Mouse (Mus musculus) stomach, embryonic 16.5 days (tissue): ENCODE measurements around the gene Wdr19. TPM values are rescaled to one million over a fixed set of nuclear protein-coding genes. Genes with fewer than 3 reads are reported as not detected.

Source experiments
- ATAC-seq: fragments of 200-750 bp; cut with Nextera tagmentation; 2 replicates; pipeline ENCODE4 v1.8.0; 2017; ENCODE audit warnings: moderate number of reproducible peaks, moderate TSS enrichment; ENCODE audit not compliant: insufficient read depth, low FRiP score
- H3K27ac ChIP-seq: fragments of 300-500 bp; sonication (generic); 2 replicates; pipeline ENCODE4 v1.5.1; 2014; ENCODE audit warnings: low read length
- H3K27me3 ChIP-seq: fragments of 300-500 bp; sonication (generic); 2 replicates; pipeline ENCODE4 v1.6.1; 2014; ENCODE audit warnings: low read length, control low read depth, mixed read lengths; ENCODE audit not compliant: control insufficient read depth, insufficient read depth
- H3K36me3 ChIP-seq: fragments of 300-500 bp; sonication (generic); 2 replicates; pipeline ENCODE4 v1.6.1; 2014; ENCODE audit warnings: low read length; ENCODE audit not compliant: control insufficient read depth, insufficient read depth
- H3K4me1 ChIP-seq: fragments of 300-500 bp; sonication (generic); 2 replicates; pipeline ENCODE4 v1.6.1; 2014; ENCODE audit warnings: low read length, control low read depth, mixed read lengths; ENCODE audit not compliant: control insufficient read depth, insufficient read depth
- H3K4me2 ChIP-seq: fragments of 300-500 bp; sonication (generic); 2 replicates; pipeline ENCODE4 v1.6.1; 2014; ENCODE audit warnings: low read depth, low read length, mixed read lengths
- H3K4me3 ChIP-seq: fragments of 300-500 bp; sonication (generic); replicated peaks from 2 replicates; pipeline ENCODE4 v1.5.1; 2014; ENCODE audit warnings: mild to moderate bottlenecking, low read length
- H3K9ac ChIP-seq: fragments of 300-500 bp; sonication (generic); 2 replicates; pipeline ENCODE4 v1.6.1; 2014; ENCODE audit warnings: low read length
- H3K9me3 ChIP-seq: fragments of 300-500 bp; sonication (generic); replicated peaks from 2 replicates; pipeline ENCODE4 v1.6.1; 2016; ENCODE audit warnings: low read length, control low read depth; ENCODE audit not compliant: control insufficient read depth
- WGBS: fragments of 180-500 bp; shearing (Covaris S2); extraction: QIAGEN DNeasy Blood & Tissue Kit; methylation state at CpG from one replicate; pipeline ENCODE4 v1.1.7; 2014; 5-methylcytosine and 5-hydroxymethylcytosine counted together
- polyA plus RNA-seq: library from polyadenylated mRNA; unstranded; fragments of >200 nt; fragmentation: Nextera tagmentation; extraction: Ambion mirVana; gene quantifications from 2 replicates; pipeline ENCODE4 v1.2.1, GENCODE M21; 2015

The Wdr19 gene
- polyA plus RNA-seq, 1 experiment from 2014 or later, result 7.4 TPM

DNA sequence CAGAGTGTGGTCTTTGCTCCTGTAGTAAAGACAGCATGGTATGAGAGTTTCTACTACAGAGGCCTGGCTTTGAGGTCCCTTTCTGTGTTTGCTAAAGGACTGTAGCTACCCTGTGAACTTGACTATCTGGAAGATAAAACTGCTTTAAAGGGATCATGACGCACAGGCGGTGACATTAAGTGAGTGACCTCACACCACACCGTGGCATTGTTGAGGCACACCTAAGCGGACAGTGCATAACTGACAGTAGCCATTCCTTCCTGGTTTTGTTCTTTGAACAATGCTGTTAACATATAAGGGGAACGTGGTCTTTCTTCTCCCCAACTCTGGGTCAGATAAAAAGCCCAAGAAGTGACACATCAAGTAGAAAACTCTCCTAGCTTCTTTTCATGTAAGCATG is 24.6 kb downstream of the Wdr19 start:
- Histone ChIP-seq H3K27me3 (no peaks in the 10 kb centered on the region), H3K27ac (no peak overlapping the region), H3K4me3 (no peak overlapping the region), H3K9me3 (no peaks in the 10 kb centered on the region), H3K4me2 (no peak overlapping the region), H3K36me3 (no peaks in the 10 kb centered on the region), H3K9ac (no peak overlapping the region), H3K4me1 (no peaks in the 10 kb centered on the region)
- no peak for ATAC-seq
- WGBS, result 80% methylated on average over 5 of the region's 5 CpGs

DNA sequence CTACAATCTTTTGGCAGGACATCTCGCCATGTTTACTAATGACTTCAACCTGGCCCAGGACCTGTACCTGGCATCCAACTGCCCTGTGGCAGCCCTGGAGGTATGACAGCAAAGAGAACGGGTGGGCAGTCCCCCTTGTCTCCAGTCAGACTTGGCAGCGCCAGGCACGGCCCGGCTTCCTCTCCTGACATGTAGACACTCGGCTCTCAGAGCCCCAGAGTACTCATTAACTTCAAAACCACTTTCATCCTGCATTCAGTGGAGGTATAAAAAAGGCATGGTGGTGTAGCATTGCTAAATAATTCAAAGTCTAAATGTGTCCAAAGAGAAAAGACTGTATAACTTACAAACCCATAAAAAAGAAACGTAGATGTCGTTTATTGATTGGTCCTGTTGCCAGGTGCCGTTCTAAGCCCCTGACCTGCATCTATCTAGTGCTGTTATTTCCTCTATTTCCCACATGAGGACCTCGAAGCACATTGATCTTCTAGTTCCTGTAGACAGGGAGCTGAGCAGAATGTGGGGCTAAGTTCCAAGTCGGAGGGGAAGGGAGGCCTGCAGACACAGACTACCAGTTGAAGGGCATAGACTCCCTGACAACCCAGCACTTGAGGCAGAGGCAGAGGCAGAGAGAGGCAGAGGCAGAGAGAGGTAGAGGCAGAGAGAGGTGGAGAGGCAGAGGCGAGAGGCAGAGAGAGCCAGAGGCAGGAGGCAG is 31.9 kb downstream of the Wdr19 start:
- Histone ChIP-seq H3K9me3 (no peaks in the 10 kb centered on the region), H3K4me3 (no peak overlapping the region), H3K4me1 (no peaks in the 10 kb centered on the region), H3K36me3 (peaks cover 4% of the 10 kb centered on the region; the same call in 1 of the 2 replicates), H3K27ac (no peak overlapping the region), H3K4me2 (no peak overlapping the region), H3K9ac (no peak overlapping the region), H3K27me3 (no peaks in the 10 kb centered on the region)
- 65% methylated on average over 12 of the region's 12 CpGs for WGBS
- no peak for ATAC-seq

DNA sequence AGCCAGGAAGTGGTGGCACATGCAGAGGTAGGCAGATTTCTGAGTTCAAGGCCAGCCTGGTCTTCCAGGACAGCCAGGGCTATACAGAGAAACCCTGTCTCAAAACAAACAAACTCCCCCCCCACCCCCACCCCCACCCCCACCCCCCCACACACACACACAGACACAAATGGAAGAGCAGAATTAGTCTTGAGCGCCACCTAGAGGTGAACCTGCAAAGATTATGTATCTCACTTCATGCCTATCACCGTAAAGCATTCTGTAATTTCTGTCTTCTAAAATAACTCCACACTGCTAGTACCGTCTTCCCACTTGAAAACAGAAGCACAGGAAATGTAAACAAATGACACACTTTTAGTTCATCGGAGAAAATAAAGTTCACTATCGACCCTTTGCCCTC is 43.2 kb downstream of the Wdr19 start:
- H3K9me3 ChIP-seq, result no peaks in the 10 kb centered on the region
- ATAC-seq, result no peak
- H3K27ac ChIP-seq, result no peak overlapping the region
- no peaks in the 10 kb centered on the region for H3K36me3 ChIP-seq
- H3K9ac ChIP-seq, result no peak overlapping the region
- H3K4me3 ChIP-seq, result no peak overlapping the region
- no peaks in the 10 kb centered on the region for H3K4me1 ChIP-seq
- H3K4me2 ChIP-seq, result no peak overlapping the region
- 40% methylated on average over 5 of the region's 5 CpGs for WGBS
- H3K27me3 ChIP-seq, result no peaks in the 10 kb centered on the region

DNA sequence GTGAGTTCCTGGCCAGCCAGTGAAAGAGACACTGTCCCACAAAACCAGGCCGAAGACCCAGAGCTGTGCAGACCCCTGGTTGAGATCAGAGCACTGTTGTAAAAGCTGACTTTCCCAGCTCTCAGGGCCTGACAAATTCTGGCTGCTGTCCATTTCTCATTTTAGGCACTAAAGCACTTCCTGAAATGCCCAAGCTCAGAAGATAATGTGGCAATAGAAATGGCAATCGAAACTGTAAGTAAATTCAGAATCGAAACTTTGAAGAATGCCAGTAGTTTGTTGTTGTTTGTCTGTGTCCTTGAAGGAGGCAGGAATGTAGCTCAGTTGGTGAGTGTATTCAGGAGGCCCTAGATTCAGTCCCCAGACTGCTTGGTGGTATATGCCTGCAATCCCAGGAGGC is 47.8 kb downstream of the Wdr19 start:
- Histone ChIP-seq H3K9me3 (no peaks in the 10 kb centered on the region), H3K4me3 (no peak overlapping the region), H3K4me2 (no peak overlapping the region), H3K36me3 (no peaks in the 10 kb centered on the region), H3K27me3 (no peaks in the 10 kb centered on the region), H3K9ac (no peak overlapping the region), H3K27ac (no peak overlapping the region), H3K4me1 (no peaks in the 10 kb centered on the region)
- no peak for ATAC-seq
- 83% methylated on average over 3 of the region's 3 CpGs for WGBS

DNA sequence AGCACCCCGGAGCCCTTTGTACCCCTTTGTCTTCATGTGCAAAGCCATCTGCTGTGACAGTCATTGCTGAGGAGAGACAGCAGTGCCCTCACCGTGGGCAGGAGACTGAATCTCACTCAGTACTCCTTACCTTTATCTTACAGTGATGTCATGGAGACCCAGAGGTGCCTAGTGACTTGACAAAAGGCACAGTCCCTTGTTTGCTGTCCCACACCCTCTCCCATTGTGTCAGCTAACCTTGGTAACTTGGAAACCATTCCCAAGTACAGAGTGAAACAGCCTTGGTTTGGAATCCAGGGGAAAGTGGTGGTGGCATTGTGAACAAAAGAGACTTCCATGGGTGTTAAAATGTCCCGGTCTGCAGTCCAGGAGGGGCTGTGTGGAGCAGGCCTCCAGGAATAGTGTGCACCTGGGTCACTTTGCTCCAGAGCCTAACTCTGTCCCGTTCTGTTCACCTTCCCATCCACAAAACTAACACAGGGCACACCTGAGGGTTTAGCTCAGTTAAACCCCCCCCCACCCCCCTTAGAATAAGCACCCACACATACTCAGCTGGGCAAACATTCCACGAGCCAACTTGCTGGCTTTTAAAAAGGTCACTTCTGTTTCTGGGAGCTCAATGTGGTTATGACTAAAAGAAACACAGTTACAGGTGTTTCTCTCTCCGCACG is 50.8 kb downstream of the Wdr19 start:
- Histone ChIP-seq H3K9me3 (no peaks in the 10 kb centered on the region), H3K27ac (peak overlapping the region; percentile 23; the same call in 1 of the 2 replicates), H3K9ac (no peak overlapping the region), H3K4me3 (no peak overlapping the region), H3K27me3 (no peaks in the 10 kb centered on the region), H3K36me3 (no peaks in the 10 kb centered on the region), H3K4me1 (no peaks in the 10 kb centered on the region), H3K4me2 (no peak overlapping the region)
- ATAC-seq, result no peak; the same call in 1 of the 2 replicates
- WGBS, result 56% methylated on average over 7 of the region's 7 CpGs

DNA sequence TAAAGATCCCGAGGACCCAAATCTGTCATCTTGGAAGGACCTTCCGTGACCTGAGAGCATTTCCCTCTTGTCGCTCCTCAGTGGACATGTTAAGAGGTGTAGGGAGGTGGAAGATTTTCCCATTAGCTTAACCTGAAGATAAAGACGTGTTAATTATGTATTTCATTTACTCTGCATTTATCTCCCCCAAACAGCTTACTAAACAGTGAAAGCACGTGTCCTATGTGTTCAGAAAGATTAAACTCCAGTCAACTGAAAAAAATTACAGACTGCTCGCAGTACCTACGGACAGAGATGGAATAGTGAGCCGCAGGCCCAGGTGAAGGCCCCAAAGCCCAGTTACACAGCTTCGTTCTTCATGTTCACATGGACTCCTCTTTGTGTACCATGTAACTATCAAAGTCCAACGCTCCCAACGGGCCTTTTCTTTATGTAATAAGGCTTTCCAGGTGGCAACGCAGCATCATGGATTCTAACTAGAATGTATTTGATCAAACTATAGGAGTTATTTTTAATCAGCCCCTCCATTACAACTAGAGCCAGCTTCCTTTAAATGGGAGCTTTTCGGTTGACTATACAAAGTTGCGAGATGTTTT is 58.5 kb downstream of the Wdr19 start:
- no peak overlapping the region for H3K4me2 ChIP-seq
- H3K4me3 ChIP-seq, result no peak overlapping the region
- no peaks in the 10 kb centered on the region for H3K9me3 ChIP-seq
- 0 out of 2 replicates have a peak, but pooled peaks cover 10% of the 10 kb centered on the region for H3K36me3 ChIP-seq
- no peak overlapping the region for H3K27ac ChIP-seq
- H3K27me3 ChIP-seq, result no peaks in the 10 kb centered on the region
- no peaks in the 10 kb centered on the region for H3K4me1 ChIP-seq
- no peak for ATAC-seq
- no peak overlapping the region for H3K9ac ChIP-seq
- WGBS, result 91% methylated on average over 14 of the region's 14 CpGs

DNA sequence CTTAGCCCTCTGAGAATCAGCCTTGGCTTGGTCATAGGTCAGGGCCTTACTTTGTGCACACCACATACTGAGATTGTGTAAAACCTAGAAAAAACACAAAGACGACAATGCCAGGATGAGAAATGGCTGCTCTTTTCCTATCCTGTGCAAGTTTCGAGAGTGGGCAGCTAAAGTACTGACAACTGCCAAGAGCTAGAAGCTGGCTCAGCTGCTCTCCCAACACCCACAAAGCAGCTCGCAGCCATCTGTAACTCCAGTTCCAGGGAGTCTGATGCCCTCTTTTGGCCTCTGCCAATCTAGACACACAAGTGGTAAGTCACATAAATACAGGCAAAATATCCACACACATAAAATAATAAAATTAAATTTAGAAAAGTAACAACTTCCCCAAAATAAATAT is 74.5 kb downstream of the Wdr19 start:
- 81% methylated on average over 3 of the region's 3 CpGs for WGBS
- Histone ChIP-seq H3K4me2 (no peak overlapping the region), H3K4me3 (no peak overlapping the region), H3K4me1 (no peaks in the 10 kb centered on the region), H3K9me3 (no peaks in the 10 kb centered on the region), H3K27ac (no peak overlapping the region), H3K36me3 (peaks cover 11% of the 10 kb centered on the region; the same call in 1 of the 2 replicates), H3K27me3 (no peaks in the 10 kb centered on the region), H3K9ac (no peak overlapping the region)
- ATAC-seq, result no peak

DNA sequence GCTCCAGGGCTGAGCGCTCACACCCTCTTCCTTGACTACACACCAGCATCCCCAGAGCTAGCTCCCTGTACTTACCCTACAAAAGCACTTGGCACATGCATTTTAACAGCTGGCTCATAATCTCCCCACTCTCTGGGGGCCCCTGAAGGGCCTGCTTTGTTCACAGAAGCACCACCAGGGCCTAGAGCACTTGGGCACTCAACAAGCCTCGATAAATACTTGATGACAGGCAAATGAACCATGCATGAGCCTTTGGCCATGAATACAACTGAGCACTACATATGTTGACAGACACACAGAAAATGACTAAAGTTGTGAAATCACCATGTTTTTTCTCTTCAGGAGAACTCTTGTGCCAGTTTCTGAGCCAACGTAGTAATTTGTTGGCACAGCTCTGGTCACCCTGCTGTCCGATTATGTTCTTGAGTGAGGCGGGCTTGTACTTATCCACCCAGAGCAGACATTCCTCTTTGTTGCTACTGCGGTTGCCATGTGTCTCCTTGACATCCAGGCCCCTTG is 79.7 kb downstream of the Wdr19 start:
- H3K4me2 ChIP-seq, result no peak overlapping the region
- no peaks in the 10 kb centered on the region for H3K9me3 ChIP-seq
- H3K4me1 ChIP-seq, result no peaks in the 10 kb centered on the region
- no peaks in the 10 kb centered on the region for H3K27me3 ChIP-seq
- no peak for ATAC-seq
- H3K4me3 ChIP-seq, result no peak overlapping the region
- H3K9ac ChIP-seq, result no peak overlapping the region
- H3K36me3 ChIP-seq, result peaks cover 8% of the 10 kb centered on the region; the same call in 1 of the 2 replicates
- 95% methylated on average over 6 of the region's 6 CpGs for WGBS
- no peak overlapping the region for H3K27ac ChIP-seq

DNA sequence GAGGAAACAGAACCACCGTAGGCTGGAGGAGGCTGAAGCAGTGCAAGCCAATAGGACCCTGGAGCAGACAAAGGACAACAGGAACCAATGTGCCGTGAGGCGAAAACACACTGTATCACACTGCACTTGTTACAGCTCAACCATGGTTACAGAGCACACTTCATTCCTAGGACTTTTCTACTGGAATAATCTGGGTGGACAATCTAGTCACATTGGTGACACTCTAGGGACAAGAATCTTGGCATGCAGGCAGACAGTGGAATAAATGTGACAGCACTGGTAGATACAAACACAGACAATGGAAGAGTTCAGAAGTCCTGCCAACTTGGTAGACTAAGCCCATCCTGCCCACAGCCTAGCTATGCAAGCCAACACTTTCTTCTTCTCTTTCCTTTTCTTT is 81.7 kb downstream of the Wdr19 start:
- Histone ChIP-seq H3K4me3 (no peak overlapping the region), H3K4me1 (no peaks in the 10 kb centered on the region), H3K27me3 (no peaks in the 10 kb centered on the region), H3K36me3 (peaks cover 10% of the 10 kb centered on the region), H3K9me3 (no peaks in the 10 kb centered on the region), H3K27ac (no peak overlapping the region), H3K4me2 (no peak overlapping the region), H3K9ac (no peak overlapping the region)
- WGBS, result 95% methylated on average over 3 of the region's 3 CpGs
- no peak for ATAC-seq
